Mouse (Mus musculus): ENCODE measurements around the gene Col18a1.
"Not testable (repeated sequence)": the region's sequence is repeated elsewhere in the genome, so short reads cannot be mapped to it uniquely, and the experiment has no call there.

Gene Col18a1

GRCm38 (mm10) chr10:77180110-77180509 is 13.8 kb upstream of the Col18a1 start:
- no peak for DNase-seq

DNA sequence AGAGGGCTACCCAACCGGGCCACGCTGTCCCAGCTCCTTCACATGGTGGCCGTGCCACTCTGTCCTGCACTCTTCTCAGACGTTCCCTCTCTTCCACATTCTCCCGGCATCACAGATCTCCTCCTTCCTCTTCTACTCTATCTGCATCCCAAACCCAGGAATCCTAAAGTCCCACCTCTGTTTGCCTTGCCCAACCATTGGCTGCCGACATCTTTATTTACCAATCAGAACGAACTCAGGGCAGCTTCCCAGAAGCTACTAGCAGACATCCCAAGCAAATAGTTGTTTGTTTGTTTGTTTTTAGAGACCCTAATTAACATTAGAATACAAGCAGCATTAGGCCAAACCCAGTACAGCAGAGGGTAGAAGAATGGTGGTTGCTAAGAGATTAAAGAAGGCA is 12.3 kb upstream of the Col18a1 start:
- no peak for DNase-seq

- no peak for DNase-seq
Observed at GRCm38 (mm10) chr10:77170400-77170799, 4.1 kb upstream of the Col18a1 start.

- peak; percentile 70 for DNase-seq
Observed at GRCm38 (mm10) chr10:77165318-77165945, 916 bp downstream of the Col18a1 start.

- no peak for DNase-seq
Observed at GRCm38 (mm10) chr10:77164437-77165052, 1.8 kb downstream of the Col18a1 start.

DNA sequence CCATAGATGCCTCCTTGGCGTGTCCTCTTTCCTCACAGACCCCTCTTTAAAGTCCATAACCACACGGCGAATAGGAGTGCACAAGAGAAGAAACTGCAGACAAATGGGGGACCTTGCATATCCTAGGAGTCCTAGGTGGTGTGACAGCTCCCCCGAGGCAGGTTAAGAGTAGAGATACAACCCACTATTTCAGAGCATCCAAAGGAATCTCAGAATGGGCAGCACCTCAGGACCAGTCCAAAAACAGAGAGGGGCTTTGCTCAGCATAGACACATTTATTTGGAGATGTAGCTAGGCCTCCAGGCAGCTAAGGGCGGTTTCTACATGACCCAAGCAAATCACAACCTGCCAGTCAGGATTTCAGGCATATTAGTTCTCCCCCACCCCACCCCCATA is 2.3 kb downstream of the Col18a1 start:
- no peak for DNase-seq

DNA sequence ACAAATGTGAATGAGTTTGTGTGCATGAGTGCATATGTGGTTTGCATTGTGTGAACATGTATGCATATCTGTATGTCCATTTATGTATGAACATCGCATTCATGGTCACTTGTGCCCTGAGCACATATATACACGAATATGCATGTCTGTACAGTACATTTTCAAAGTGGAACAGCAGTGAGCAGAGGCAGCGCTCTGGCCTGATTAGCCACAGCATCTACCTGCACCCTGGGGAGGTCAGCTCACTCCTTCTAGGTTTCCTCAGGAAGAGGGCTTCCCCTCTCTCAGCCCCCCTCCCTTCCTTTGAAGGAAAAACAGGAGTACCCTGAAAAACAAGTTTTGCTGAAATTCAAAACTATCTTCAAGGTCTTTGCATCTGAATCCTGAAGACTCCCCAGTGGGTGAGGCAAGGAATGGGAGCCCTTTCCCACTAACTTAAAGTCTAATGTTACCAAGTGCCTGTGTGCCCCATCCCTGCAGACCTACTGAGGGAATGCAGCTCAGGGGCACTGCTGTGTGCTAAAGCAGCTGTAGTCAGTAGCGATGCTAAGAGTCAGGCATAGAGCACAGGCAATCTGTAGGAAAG is 2.9 kb downstream of the Col18a1 start:
- no peak for DNase-seq

GRCm38 (mm10) chr10:77159573-77159972 is 6.8 kb downstream of the Col18a1 start:
- no peak for DNase-seq

DNA sequence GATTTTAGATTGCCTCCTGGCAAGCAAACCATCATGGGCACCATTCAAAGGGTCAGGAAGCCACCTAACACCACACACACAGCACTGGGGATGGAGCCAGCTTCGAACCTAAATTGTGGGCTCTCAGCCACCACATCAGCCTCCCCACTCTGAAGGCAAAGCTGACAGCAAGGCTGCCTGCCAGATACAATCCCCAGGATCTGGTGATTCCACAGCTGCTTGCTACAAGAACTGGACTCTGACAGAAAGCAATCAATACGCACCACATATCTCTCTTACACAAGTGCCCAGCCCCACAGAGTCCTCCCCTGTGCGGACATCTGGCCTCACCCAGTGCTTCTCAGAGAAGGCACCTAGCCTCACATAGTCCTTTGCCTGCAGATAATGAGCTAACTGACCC is 7.4 kb downstream of the Col18a1 start:
- DNase-seq: no peak

DNA sequence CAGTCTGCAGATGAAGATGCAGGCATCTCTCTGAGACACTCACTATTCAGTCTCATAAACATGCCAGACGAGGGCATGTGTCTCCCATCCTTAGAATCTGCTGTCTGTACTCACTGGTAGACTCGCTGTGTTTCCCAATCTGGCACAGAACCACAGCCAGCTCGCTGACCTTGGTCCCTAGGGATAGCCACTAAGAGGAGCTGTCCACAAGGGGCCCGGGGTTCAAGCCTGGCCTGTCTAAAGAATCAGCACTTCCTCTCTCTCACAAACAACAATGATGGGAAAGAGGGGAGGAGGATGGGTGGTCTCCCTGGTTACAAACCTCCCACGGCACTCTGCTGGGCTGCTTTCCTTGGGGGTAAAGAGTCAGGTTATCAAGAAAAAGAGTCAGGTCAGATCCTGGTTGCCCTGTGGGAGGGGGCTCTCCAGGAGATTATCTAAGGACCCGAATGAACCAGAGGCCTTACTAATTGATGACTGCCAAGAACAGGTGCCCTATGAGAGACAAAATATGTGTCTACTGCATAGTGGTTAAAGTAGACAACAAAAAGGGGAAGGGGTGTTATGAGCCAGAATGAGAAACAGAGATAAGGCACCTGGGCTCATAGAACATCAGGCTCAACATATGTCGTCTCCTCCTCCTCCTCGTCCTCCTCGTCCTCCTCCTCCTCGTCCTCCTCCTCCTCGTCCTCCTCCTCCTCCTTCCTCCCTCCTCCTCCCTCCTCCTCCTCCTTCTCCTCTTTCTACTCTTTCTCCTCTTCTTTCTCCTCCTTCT is 8.9 kb downstream of the Col18a1 start:
- DNase-seq: no peak

DNA sequence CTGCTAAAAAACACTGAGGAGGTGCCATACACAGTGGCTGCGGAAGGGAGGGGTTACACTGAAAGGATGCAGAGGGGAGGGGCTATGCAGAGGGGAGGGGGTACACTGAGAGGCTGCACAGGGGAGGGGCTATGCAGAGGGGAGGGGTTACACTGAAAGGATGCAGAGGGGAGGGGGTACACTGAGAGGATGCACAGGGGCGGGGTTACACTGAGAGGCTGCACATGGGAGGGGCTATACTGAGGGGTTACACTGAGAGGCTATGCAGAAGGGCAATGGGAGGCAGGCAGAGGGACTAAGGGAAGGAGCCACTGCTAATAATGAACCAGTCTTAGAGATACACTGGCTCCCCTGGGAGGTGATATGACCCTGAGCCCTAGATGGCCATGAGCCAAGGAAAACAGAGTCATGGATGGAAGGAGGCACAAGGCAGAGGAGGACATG is 14.1 kb downstream of the Col18a1 start:
- peak; percentile 78 for DNase-seq

DNA sequence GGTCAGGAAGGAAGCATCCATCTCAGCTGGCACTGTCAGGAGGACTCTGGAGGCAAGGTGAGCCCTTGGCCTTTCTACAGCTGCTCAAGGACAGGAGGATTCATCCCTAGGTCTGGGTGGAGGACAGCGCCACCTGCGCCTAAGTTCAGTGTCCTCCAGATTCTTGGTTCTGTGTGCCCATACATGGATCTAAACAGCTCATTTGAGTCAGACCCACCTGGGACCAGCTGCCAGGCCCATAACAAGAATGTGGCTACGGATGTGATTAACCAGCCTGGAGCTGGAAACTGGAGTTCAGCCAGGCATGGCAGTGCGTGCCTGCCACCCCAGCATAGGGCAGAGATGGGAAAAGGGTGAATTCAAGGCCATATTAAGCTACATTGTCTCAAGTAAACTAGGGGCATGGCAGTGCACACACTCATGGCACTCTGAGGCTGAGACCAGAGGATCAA is 14.8 kb downstream of the Col18a1 start:
- peak; percentile 73 for DNase-seq

- peak; percentile 26 for DNase-seq
Observed at GRCm38 (mm10) chr10:77150947-77151521, 15.3 kb downstream of the Col18a1 start.

GRCm38 (mm10) chr10:77150016-77150415 is 16.3 kb downstream of the Col18a1 start:
- DNase-seq: no peak

- DNase-seq: no peak
Observed at GRCm38 (mm10) chr10:77147545-77147944, 18.8 kb downstream of the Col18a1 start.

DNA sequence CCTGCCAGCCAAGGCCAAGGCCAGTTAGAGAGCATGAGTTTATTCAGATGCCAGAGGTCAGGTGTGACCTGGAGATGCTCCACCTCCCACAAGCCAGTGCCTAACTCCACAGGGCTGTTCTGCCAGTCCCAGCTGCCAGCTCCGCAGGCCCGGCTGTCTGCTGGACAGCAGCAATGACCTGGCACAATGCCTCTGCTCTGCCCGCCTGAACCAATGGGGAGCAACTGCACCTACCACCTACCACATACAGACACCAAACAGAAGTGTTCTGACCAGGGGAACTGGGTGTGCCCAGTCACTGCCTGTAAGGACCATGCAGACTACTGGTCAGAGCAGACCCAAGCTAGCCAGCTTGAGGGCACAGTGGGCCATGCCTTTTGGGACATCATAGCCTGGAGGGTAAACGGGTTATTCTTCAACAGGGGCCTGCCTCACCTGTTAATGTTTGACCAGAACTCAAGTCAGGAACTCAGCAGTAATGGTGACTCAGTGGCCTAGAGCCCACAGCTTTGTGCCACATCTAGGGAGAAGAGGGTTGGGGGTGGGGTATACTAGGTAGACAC is 19.4 kb downstream of the Col18a1 start:
- DNase-seq: peak; percentile 98

DNA sequence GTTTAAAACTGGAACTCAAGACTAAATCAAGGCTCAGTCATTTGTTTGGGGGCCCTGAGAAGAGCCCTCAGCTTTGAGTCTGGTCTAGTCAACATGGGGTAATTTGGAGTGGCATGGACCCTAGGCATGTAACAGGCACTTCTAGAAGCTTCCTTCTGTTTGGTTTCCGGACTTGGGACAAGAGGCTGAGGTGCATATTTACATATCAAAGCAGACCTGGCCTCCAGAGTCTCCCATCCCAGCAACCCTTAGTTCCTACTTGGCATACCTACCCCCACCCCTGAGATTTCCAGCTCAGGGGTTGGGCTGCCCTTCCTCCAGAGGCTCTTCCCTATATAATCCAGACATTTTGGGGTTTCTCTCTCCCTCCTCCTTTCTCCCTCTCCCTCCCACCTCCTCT is 20.4 kb downstream of the Col18a1 start:
- DNase-seq: no peak

GRCm38 (mm10) chr10:77144372-77144771 is 22.0 kb downstream of the Col18a1 start:
- no peak for DNase-seq

GRCm38 (mm10) chr10:77142328-77142727 is 24.0 kb downstream of the Col18a1 start:
- peak; percentile 92 for DNase-seq

- DNase-seq: no peak
Observed at GRCm38 (mm10) chr10:77138304-77138703, 28.0 kb downstream of the Col18a1 start.

- no peak for DNase-seq
Observed at GRCm38 (mm10) chr10:77136205-77136604, 30.1 kb downstream of the Col18a1 start.

DNA sequence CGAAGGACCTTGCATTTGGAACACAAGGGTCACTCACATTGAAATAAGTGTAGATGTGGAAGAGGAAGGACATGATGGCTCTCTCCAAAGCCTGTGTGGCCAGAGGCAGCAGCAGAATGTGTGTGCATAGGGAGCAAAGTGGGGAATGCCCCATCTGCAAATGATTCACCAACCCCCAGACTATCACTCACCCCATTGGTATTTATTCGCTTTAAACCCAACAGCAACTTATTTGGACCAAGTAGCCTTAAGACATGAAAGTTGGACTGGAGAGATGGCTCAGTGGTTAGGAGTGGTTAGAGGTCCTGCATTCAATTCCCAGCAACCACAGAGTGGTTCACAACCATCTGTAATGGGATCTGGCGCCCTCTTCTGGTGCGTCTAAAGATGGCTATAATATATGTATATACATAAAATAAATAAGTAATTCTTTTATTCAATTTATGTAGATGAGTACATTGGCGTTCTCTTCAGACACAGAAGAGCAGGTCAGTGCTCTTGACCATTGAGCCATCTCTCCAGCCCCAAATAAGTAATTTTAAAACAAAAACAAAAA is 31.0 kb downstream of the Col18a1 start:
- no peak for DNase-seq

DNA sequence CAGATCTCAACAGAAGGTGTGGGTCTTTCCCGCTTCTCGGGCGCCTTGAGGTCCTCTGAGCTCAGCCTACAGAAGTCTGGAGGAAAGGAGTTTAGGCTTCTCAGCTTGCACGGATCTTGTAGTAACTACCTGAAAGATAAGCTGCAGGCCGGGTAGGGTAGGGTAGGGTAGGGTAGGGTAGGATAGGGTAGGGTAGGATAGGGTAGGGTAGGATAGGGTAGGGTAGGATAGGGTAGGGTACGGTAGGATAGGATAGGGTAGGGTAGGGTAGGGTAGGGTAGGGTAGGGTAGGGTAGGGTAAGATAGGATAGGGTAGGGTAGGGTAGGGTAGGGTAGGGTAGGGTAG is 31.6 kb downstream of the Col18a1 start:
- not testable (repeated sequence) for DNase-seq

Data from kidney, adult 11 months (tissue).